Mouse (Mus musculus) kidney, adult 2 months (tissue): ENCODE data around the gene Nup54.

Experiments
- CTCF ChIP-seq: fragments of 200-500 bp; conservative IDR thresholded peaks from 2 replicates; pipeline ENCODE4 v1.5.1; 2011; ENCODE audit warnings: low read depth, mild to moderate bottlenecking, control low read depth, low read length, moderate library complexity, mixed read lengths; ENCODE audit not compliant: insufficient read depth, insufficient read length
- POLR2A ChIP-seq: fragments of 200-500 bp; IDR thresholded peaks from one replicate; pipeline ENCODE4 v1.6.1; 2011; ENCODE audit warnings: low read depth, low read length, control low read depth

DNA sequence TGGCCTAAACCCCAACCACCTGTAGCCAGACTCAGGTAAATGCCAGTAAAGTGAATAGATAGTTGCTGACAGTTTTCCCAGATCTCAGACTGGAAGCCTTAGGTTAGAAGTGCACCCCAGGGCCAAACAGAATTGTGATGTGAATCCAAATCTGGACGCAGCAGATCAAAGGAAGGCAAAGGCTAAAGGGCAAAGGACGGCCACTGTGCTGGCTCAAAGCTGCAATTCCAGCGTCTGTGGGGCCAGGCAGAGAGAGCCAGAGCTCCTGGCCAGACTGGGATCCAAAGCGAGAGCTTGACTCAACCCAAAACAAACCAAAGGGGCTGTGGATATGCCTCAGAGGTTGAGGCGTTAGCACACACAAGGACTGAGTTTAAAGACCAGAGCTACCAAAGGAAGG lies 23.7 kb upstream of the Nup54 start:
- no peak for TF ChIP-seq POLR2A
- TF ChIP-seq CTCF = no peak
